Mouse (Mus musculus): ENCODE data around the gene Bcar1. TPM values are rescaled to one million over a fixed set of nuclear protein-coding genes. Genes with fewer than 3 reads are reported as not detected.

Bcar1 gene
- polyA plus RNA-seq, 2 experiments, result 4.3 to 5.6 TPM

- 25% methylated on average over 6 of the region's 6 CpGs for WGBS (ENCODE audit: insufficient replicate concordance)
- no peak for ATAC-seq (ENCODE audit: insufficient read depth)
- H3K27me3 ChIP-seq (ENCODE audit: control insufficient read depth, insufficient read depth, low read length), result peaks cover 15% of the 10 kb centered on the region
- no peaks in the 10 kb centered on the region for H3K36me3 ChIP-seq (replicated peaks; ENCODE audit: control insufficient read depth, insufficient read depth, low read depth)
- TF ChIP-seq CTCF (IDR thresholded peaks at IDR 0.05; ENCODE audit: low read depth), result no peak
- TF ChIP-seq EP300 (IDR thresholded peaks at IDR 0.05; ENCODE audit: low read depth), result no peak
- H3K9ac ChIP-seq (replicated peaks), result no peak overlapping the region
- H3K27ac ChIP-seq, result no peak overlapping the region
- H3K4me2 ChIP-seq (ENCODE audit: low read depth), result no peak overlapping the region
- no peaks in the 10 kb centered on the region for H3K9me3 ChIP-seq (ENCODE audit: control insufficient read depth, low read length)
- H3K4me3 ChIP-seq (ENCODE audit: insufficient read depth in 1 of 2, low read depth in 2 of 2, low read length in 2 of 2), result no peak overlapping the region
- peaks cover 0 to 12% of the 10 kb centered on the region in 2 experiments; a peak in 1 of 4 replicates for H3K4me1 ChIP-seq (replicated peaks; ENCODE audit: control insufficient read depth in 2 of 2, insufficient read depth in 2 of 2, low read length in 1 of 2)
- no peak for DNase-seq (ENCODE audit: low read depth in 3 of 3, low spot score in 3 of 3)
Measured at GRCm38 (mm10) chr8:111748766-111749165, 5.2 kb upstream of the Bcar1 start.

GRCm38 (mm10) chr8:111747866-111748649 is 4.4 kb upstream of the Bcar1 start:
- Histone ChIP-seq H3K9ac (replicated peaks) (no peak overlapping the region), H3K9me3 (ENCODE audit: control insufficient read depth, low read length) (no peaks in the 10 kb centered on the region), H3K36me3 (replicated peaks; ENCODE audit: control insufficient read depth, insufficient read depth, low read depth) (no peaks in the 10 kb centered on the region), H3K27me3 (ENCODE audit: control insufficient read depth, insufficient read depth, low read length) (peaks cover 22% of the 10 kb centered on the region), H3K4me1 (replicated peaks; ENCODE audit: control insufficient read depth in 2 of 2, insufficient read depth in 2 of 2, low read length in 1 of 2) (peaks cover 0 to 12% of the 10 kb centered on the region in 2 experiments; a peak in 1 of 4 replicates), H3K4me2 (ENCODE audit: low read depth) (no peak overlapping the region), H3K4me3 (ENCODE audit: insufficient read depth in 1 of 2, low read depth in 2 of 2, low read length in 2 of 2) (no peak overlapping the region), H3K27ac (no peak overlapping the region)
- no peak for TF ChIP-seq EP300 (IDR thresholded peaks at IDR 0.05; ENCODE audit: low read depth)
- no peak for TF ChIP-seq CTCF (IDR thresholded peaks at IDR 0.05; ENCODE audit: low read depth)
- 57% methylated on average over 8 of the region's 8 CpGs for WGBS (ENCODE audit: insufficient replicate concordance)
- ATAC-seq (ENCODE audit: insufficient read depth), result no peak
- DNase-seq (ENCODE audit: low read depth in 3 of 3, low spot score in 3 of 3), result no peak

- no peak overlapping the region for H3K4me2 ChIP-seq (ENCODE audit: low read depth)
- H3K27ac ChIP-seq, result no peak overlapping the region
- WGBS (ENCODE audit: insufficient replicate concordance), result 48% methylated on average over 13 of the region's 13 CpGs
- H3K4me3 ChIP-seq (ENCODE audit: insufficient read depth in 1 of 2, low read depth in 2 of 2, low read length in 2 of 2), result no peak overlapping the region
- H3K36me3 ChIP-seq (replicated peaks; ENCODE audit: control insufficient read depth, insufficient read depth, low read depth), result no peaks in the 10 kb centered on the region
- H3K27me3 ChIP-seq (ENCODE audit: control insufficient read depth, insufficient read depth, low read length), result peaks cover 34% of the 10 kb centered on the region
- no peak overlapping the region for H3K9ac ChIP-seq (replicated peaks)
- DNase-seq (ENCODE audit: low read depth in 3 of 3, low spot score in 3 of 3), result no peak
- H3K4me1 ChIP-seq (replicated peaks; ENCODE audit: control insufficient read depth in 2 of 2, insufficient read depth in 2 of 2, low read length in 1 of 2), result peaks cover 0 to 12% of the 10 kb centered on the region in 2 experiments; a peak in 1 of 4 replicates
- TF ChIP-seq CTCF (IDR thresholded peaks at IDR 0.05; ENCODE audit: low read depth) (no peak), EP300 (IDR thresholded peaks at IDR 0.05; ENCODE audit: low read depth) (no peak)
- no peaks in the 10 kb centered on the region for H3K9me3 ChIP-seq (ENCODE audit: control insufficient read depth, low read length)
- no peak for ATAC-seq (ENCODE audit: insufficient read depth)
Measured at GRCm38 (mm10) chr8:111746582-111747465, 3.2 kb upstream of the Bcar1 start.

DNA sequence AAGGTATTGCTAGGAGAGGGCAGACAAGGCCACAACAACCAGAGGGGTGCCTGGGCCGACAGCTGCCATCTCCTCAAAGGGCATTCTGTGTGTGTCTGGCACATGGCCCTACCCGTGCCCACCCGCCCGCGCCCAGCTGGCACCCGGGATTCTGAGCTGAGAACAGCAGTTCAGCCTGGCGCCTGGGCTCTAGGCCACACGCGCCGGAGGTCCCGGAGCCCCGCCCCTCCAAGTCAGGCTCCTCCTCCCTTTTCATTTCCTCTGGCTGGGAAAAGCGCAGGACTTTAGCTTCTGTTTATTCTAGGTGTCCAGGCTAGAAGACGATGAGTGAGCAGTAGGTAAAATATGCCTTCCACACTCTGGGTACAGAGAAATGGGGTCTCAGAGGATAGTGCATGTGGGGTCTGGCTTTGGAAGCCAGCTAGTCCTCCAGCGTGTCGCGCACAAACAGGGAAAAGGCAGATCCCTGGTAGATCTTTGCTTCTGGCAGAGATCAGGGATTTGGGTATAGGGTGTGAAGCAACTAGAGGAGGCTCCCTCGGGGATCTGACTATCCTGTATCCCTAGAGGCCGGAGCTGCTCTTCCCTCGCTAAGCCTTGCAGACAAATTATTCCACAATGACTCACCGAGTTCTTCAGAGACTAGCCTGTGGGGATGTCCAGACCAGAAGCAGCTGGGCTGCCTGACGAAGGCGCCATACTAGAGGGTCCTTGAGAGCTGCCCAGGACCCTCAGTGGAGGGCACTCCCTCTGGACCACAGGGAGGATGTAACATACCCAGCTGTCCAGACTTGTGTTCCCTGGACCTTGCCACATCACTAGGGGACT is 2.2 kb upstream of the Bcar1 start:
- 6% methylated on average over 23 of the region's 23 CpGs for WGBS (ENCODE audit: insufficient replicate concordance)
- Histone ChIP-seq H3K4me3 (ENCODE audit: insufficient read depth in 1 of 2, low read depth in 2 of 2, low read length in 2 of 2) (peak overlapping the region; percentile 7 to 16; a peak in 1 of 4 replicates), H3K9ac (replicated peaks) (no peak overlapping the region)

More for the DNA sequence above, 2.2 kb upstream of the Bcar1 start:
- Histone ChIP-seq H3K4me1 (replicated peaks; ENCODE audit: control insufficient read depth in 2 of 2, insufficient read depth in 2 of 2, low read length in 1 of 2) (peaks cover 0 to 12% of the 10 kb centered on the region in 2 experiments; a peak in 1 of 4 replicates), H3K27me3 (ENCODE audit: control insufficient read depth, insufficient read depth, low read length) (peaks cover 35% of the 10 kb centered on the region), H3K4me2 (ENCODE audit: low read depth) (peak overlapping the region; percentile 49), H3K36me3 (replicated peaks; ENCODE audit: control insufficient read depth, insufficient read depth, low read depth) (no peaks in the 10 kb centered on the region), H3K9me3 (ENCODE audit: control insufficient read depth, low read length) (no peaks in the 10 kb centered on the region), H3K27ac (no peak overlapping the region)
- DNase-seq (ENCODE audit: low read depth in 3 of 3, low spot score in 3 of 3) (peak in 2 of 3 experiments; percentile 12 to 20), ATAC-seq (ENCODE audit: insufficient read depth) (peak; percentile 31; the same call in 1 of the 2 replicates)
- no peak for TF ChIP-seq EP300 (IDR thresholded peaks at IDR 0.05; ENCODE audit: low read depth)
- TF ChIP-seq CTCF (IDR thresholded peaks at IDR 0.05; ENCODE audit: low read depth), result no peak
